Mouse (Mus musculus) ES-CJ7 (cell line): ENCODE data around the gene Hoxa6.

Source experiments
- DNase-seq: peaks from one replicate; pipeline ENCODE4 v3.0.0; 2011; ENCODE audit warnings: low read depth, low spot score

The Hoxa6 gene

DNA sequence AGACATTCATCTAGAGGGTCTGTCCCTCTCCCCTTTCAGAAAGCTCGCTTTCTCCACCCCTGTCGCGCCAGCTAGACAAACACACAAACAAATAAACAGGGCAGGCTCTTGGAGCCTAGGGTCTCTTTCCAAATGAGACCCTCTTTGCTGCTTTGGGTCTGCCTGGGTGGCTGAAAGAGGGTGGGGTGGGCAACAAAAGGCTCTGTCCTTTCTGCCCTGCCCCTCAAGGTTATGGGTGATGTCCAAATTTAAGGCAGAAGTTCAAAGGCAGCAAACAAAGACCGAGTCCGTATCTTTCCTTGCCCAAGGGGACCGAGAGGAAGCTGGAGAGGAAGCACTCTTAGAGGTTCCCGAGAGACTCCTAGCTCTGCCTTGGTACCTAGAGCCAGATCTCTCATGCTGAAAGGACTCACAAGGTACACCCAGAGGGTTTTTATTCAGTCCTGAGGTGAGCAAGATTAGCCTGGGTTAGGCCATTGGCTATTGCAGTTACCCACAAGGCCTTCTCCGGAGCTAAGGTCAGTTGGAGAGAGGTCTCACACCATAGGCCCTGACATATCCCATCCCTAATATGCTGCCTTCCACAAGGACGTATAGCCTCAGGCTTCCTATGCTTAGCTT, 32.6 kb upstream of the Hoxa6 start:
- DNase-seq, result no peak

DNA sequence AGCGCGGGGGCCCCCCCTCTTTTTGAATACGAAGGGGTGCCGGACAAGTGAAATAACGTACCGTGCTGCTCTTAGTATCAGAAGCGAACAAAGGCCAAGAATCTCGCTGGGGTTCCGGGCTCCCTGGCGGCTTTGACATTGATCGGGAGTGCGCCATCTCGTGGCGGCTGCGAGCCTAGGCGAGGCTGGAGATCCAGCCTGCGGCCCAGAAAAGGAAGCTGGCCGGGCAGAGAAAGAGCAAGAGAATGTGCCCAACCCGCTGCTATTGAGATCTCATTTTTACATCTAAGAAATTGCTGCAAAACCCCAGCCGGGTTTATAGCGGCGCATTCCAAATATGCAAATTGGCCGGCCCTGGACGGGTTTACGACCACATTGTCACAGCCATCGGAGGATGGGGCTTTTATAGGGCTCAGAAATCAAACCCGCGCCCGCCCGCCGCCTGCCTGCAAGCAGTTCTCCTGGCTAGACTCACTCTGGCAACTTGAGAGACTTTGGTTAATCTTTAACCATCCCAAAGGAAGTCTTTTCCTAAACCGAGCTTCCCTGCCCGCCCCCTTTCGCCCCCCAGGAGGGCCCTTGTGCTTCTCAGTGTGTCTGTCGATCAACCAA, 32.0 kb upstream of the Hoxa6 start, which contains the start of gene Hoxa10:
Gene Hoxa10, minus strand, starts transcription at position 466 of the 612 bp plus-strand sequence.
- DNase-seq, result peak; percentile 90

GRCm38 (mm10) chr6:52239625-52240388, 31.3 kb upstream of the Hoxa6 start:
- no peak for DNase-seq

- no peak for DNase-seq
These were observed 30.5 kb upstream of the Hoxa6 start for GRCm38 (mm10) chr6:52238976-52239375.

- DNase-seq, result no peak
These were observed 29.6 kb upstream of the Hoxa6 start for GRCm38 (mm10) chr6:52238155-52238545.

DNA sequence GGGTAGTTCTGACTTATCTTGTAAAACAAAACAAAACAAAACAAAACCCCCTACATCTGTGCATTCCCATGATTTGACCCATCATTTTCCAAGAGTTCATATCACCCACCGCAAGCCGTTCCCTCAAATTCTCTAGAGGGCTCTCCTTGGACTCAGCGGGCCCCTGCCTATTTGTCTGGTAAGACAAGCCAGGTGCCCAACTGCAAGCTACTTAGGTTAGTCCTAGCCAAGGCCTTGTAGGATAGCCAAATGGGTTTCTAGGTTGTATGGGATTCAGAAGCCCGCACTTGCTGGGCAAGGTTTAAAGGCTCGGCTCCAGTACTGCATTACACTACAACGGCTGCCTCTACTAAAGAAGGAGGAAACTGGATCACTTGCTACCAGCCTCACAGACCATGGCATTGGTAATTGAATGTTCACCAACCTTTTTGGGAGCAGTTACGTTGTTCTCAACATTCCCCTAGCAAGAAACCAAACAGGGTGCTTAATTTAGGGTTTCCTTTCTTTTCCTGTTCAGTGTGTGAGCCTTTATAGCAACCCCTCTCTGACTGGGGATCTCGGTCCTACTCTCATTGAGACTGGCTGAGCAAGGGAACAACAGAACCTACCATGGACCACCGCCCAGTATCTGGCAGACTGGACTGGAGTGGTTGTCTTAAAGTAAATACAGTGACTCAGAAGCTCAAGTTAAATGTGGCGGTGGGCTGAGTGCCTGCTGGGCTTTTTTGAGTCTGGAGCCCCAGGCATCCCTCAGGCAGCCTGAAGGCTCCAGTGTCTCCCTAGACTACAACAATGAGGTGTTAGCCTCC, 29.0 kb upstream of the Hoxa6 start:
- no peak for DNase-seq

GRCm38 (mm10) chr6:52236806-52237205, 28.3 kb upstream of the Hoxa6 start:
- no peak for DNase-seq

DNA sequence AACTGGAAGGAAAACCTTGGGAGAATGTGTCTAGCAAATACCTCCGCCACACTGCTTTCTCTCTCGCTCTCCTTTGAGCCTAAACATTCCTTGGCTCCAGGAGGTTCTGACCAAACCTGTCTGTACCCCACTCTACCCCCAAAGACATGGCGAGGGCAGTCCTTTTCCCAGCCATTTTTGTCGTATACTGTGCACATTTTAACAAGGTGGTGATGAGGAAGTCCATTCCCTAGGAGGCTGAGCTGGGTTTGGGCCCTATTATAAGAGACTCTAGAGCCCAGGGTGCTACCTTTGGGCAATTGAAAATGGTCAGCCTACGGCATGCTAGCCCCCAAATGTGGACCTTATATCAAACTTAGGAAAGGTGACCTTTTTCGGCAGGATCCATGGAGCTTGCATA, 27.3 kb upstream of the Hoxa6 start:
- no peak for DNase-seq

DNA sequence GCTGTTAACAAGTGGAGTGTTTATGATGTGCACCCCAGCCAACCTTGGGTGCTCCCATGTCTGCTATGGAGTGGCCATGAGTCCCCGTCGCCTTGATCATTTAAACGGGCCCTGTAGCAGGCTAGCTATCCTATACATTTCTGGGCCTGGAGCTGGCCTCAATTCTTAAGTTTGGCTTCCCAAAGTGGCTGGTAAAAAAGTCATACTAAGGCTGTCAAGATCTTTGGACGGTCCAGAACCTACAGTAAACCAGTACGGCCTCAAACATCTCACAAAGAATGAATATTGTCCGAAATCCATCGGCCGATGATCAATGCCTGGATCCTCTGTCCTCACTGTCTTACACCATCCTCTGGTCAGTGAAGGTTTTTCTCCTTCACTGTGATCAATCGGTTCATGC, 26.7 kb upstream of the Hoxa6 start:
- DNase-seq, result no peak

GRCm38 (mm10) chr6:52234428-52235140, 26.1 kb upstream of the Hoxa6 start:
- peak; percentile 44 for DNase-seq

- peak; percentile 64 for DNase-seq
These were observed 25.3 kb upstream of the Hoxa6 start for GRCm38 (mm10) chr6:52233546-52234427.

DNA sequence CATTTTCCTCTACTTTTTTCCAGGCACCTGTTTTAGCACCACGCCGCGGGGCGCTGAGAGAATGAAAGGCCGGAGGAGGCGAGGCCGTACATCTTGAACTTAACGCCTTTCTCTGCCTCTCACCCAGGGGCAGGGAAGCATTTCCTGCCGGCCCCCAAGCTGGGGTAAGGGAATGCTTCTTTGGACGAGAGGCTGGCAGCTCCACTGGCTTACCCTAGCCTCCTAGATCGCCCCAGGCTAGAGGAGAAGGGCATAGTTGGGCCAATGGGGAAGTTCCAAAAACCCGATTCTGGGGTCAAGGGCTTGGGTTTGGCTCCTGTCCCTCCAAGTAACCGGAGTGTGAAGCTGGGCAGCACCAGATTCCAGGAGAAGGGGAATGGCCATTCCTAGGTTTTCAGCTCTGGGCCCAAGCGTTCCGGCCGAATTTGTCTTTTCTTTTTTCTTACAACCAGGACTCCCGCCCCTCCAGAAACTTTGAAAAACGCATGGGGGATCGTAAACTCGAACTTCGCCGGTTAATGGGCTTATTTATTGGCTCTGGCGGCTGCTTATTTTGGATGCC, 24.5 kb upstream of the Hoxa6 start:
- peak; percentile 81 for DNase-seq

DNA sequence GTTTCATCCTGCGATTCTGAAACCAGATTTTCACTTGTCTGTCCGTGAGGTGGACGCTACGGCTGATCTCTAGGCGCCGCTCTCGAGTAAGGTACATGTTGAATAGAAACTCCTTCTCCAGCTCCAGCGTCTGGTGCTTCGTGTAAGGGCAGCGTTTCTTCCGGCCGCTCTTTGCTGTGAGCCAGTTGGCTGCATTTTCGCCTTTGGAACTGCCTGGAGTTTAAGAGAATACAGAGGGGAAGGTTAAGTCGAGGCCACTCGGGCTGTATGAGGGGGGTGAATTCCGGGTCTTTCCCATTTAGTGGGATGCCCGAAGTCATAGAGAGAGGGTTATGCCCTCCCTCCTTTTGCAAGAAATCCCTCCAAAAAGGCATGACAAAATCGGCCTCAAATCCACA, 24.0 kb upstream of the Hoxa6 start:
- peak; percentile 85 for DNase-seq

DNA sequence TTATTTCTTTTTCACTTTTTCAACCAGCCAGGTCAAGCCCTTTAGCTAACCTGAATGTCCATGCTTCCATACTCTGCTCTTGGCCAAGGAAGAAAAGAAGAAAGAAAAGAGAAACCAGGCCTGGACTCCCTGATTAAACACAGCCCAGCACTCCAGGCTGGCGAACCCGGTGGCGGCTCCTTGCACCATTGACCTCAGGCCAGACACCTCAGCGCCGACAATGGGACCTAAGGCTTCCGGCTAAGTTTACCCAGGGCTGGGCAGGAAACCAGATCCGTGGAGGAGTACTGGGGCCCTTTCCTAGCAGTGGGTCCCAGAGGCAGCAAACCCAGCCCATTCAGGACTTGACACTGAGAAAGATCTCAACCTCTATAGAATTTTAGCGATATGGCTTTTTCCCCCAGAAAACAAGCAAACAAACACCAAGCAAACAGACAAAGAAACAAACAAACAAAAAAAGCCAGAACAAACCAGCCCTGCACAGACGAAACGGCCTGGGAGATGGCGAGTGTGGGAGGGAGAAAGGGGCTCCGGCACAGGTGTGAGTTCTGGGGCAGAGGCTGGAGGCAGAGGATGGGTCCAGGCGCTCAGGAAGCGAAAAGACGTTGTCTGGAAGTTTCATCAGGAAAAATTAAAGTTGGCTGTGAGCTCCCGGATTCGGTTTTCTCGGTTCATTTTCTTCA, 23.5 kb upstream of the Hoxa6 start:
- peak; percentile 71 for DNase-seq

DNA sequence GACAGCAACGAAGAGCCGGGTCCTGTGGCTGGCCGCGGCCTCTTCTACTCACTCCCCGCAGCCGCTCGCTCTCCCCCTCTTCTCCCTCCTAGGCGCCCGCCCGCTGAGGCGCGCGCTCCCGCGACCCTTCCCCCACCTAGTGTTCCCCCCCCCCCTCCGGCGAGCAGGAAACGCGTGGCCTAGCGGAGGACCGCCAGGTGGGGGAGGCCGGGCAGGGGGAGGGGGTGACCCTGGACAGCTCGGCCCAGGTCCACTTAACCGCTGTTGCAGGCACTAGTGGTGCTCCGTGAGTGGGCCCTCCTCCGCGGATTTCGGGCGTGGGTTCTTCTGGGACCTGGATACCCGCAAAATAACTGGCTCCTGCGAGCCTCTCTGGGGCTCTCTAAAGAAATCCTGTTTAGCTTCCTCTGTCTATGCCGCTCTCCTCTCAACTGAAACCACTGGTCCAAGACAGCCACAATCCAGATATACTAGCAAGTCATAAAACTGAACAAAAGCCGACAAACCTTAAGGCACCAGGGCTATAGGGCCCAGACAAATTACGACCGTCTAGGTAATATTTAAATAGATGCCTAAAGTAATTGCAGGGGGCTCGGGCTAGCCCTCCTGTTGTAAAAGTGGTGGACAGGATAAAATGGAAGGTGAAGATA, 22.1 kb upstream of the Hoxa6 start, which contains the start of gene Hoxa9:
Gene Hoxa9, minus strand, starts transcription at position 574 of the 650 bp plus-strand sequence.
- DNase-seq, result peak; percentile 50

DNA sequence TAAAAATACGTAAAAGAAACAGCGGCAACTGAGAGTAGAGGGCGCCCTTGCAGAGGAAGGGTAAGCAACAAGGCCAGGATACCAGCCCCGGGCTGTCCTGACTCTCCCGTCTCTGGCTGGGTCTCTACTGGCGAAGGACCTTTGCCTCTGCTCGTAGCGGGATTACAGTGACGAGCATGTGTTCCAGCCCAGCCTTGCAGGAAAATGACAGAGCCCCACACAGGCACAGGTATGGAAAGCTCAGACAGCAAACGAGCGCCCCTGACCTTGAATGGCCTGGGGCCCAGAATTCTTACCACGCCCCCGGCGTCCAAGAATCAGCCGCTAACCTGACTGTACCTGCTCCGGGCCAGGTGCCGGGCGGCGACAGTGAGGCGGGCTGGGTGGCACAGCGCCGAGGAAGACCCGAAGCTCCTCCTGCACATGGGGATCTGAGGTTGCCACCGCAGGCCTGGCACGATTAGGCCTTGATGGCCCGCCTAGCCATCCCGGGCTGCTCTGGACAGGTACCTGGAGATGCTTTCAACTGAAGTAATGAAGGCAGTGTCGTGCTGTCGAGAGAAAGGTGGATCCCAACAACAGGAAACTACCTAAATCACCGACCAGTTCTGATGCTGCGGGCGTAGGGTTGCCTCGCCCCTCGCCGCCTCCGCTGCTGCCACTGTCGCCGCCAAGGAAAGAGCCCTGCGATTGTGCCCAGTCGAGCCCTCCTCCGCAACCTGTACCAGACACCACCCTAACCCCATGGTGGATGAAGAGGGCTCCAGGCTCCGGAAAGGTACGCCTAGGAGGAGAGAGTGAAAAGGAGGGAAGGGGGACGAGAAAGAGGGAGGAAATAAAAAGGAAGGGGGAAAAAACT, 21.3 kb upstream of the Hoxa6 start:
- DNase-seq, result peak; percentile 78
